Mouse (Mus musculus): ENCODE results near the gene Ces2g.

Gene Ces2g

DNA sequence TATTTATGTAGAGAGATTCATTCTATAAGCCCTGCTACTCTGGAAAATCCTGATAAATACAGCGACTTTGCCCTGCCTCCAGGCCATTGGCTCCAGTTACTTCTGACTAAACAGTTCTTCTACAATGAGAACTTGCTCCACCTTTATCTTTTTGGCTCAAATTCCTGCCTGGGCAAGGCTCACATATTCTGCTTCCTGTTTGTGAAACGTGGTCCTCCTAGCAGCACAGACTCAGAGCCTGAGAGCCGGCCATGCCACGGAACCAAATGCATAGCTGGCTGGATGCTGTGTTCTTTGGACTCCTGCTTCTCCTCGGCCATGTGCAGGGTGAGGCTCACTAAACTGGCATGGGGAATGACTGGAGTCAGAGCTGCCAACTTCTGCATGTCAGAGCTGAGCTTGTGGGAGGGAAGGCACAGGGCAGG lies at the start of gene Ces2g:
TSS of gene Ces2g (plus strand) at position 182 of the 425 bp plus-strand sequence.
- peak; percentile 62 for DNase-seq (ENCODE audit: low spot score)

- DNase-seq (ENCODE audit: low spot score): peak; percentile 10
Observed at GRCm38 (mm10) chr8:104925972-104926596, 35.4 kb upstream of the Ces2g start, which contains the start of gene Ces2e. Ces2e (plus strand) TSS chr8:104926260.

- no peak for DNase-seq (ENCODE audit: low spot score)
Observed at GRCm38 (mm10) chr8:104927301-104927700, 34.2 kb upstream of the Ces2g start.

GRCm38 (mm10) chr8:104944665-104945064 lies 16.9 kb upstream of the Ces2g start:
- no peak for DNase-seq (ENCODE audit: low spot score)

GRCm38 (mm10) chr8:104947056-104947455 lies 14.5 kb upstream of the Ces2g start, which contains the start of gene Ces2f:
Ces2f (plus strand) TSS chr8:104947356.
- no peak for DNase-seq (ENCODE audit: low spot score)

DNA sequence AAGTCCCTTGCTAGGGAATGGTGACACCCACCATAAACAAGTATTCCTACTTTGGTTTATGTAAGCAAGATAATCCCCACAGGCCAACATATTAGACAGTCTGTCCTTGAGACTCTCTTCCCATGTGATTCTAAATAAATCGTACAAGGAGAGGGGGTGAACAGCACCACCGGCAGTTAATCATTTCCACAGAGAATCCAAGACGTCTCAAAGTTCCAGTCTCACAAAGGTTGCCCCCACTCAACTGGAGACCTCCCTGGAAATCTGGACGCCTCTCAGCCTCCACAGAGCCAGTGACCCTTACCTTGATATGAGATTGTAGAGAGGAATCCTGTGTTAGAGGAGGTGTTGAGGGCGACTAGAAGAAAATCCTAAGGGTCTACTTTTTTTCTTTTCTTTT lies 12.5 kb upstream of the Ces2g start:
- no peak for DNase-seq (ENCODE audit: low spot score)

DNA sequence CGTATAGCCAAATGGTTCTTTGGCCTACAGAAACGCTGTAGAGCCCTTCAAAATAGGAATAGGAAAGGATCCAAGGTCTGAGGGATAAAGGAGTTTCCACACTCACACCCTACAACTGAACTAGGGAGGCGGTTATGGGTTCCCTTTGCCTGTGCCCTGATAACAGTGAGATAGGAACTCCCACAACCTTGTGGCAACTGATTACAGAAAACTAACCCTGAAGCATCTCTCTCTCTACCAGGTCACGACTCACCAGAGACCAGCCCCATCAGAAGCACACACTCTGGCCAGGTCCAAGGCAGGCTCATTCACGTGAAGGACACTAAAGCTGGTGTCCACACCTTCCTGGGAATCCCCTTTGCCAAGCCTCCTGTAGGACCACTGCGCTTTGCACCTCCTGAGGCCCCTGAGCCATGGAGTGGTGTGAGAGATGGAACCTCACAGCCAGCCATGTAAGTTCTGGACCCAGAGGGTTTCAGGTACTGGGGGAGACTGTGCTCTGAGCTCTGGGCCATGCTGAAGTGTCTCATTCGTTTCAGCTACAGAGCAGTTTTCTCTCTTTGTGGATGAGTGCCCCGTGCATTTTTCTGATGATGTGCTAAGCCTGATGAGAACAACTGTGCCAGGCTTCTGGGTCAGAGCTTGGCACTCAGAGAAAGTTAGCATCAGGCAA lies 847 bp downstream of the Ces2g start:
- no peak for DNase-seq (ENCODE audit: low spot score)

GRCm38 (mm10) chr8:104963375-104963894 lies 1.9 kb downstream of the Ces2g start:
- no peak for DNase-seq (ENCODE audit: low spot score)

GRCm38 (mm10) chr8:104984126-104984525 lies 22.6 kb downstream of the Ces2g start:
- no peak for DNase-seq (ENCODE audit: low spot score)

DNA sequence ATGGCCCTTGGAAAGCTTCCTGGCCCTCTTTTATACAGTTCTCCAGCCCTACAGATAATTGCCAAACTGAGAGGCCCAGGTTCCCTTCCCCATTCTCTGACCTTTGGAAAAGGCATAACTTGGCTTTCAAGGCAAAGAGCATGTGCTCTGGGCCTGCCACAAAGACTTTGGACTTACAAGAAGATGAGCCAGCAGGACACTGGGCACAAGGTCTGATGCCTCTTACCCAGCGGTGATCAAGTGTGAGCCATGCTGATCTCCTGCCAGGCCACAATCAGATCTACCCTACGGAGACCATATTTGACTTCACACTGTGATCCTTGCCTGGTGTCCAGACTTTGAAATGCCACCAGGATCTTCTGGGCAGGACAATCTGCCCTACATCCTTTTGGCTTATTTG lies 23.4 kb downstream of the Ces2g start:
- DNase-seq (ENCODE audit: low spot score): no peak

GRCm38 (mm10) chr8:104998191-104998590 lies 36.7 kb downstream of the Ces2g start:
- no peak for DNase-seq (ENCODE audit: low spot score)

DNA sequence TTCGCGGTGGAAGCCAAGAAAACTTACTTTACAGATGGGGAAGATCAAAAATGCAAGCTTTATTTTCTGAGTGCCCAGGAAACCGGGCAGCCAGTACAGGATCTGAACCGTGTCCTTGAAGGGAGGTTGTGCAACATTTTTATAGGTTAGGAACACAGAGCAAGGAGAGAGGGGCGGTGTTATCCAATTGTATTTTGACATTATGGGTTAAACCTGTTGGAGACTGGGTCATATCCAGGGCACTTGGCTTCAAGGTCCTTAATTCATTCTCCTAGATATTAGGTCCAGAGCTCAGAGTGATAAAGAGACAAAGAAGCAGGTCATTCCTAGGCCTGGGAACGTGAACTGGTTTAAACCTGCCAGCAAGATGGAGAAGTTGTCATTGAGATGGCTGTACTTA lies 37.7 kb downstream of the Ces2g start:
- no peak for DNase-seq (ENCODE audit: low spot score)

GRCm38 (mm10) chr8:105000586-105000985 lies 39.1 kb downstream of the Ces2g start, which contains the start of gene Ces2h:
Ces2h (plus strand) TSS chr8:105000853.
- DNase-seq (ENCODE audit: low spot score): no peak

DNA sequence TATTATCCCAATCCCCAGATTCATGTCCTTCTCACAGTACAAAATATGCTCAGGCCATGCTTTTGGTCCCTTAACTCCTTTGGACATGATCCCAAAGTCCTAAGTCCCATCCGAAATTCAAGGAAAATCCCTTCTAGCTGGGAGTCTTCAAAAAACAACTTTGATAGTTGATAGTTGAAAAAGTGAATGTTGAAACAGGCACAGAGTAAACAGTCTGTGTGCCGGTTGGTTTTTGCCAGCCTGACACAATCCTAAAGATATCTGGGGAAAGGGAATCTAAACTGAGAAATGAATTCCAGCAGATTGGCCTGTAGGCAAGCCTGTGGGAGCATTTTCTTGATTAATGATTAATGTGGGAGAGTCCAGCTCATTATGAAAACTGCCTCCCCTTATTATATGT lies 48.5 kb downstream of the Ces2g start:
- DNase-seq (ENCODE audit: low spot score): no peak

DNA sequence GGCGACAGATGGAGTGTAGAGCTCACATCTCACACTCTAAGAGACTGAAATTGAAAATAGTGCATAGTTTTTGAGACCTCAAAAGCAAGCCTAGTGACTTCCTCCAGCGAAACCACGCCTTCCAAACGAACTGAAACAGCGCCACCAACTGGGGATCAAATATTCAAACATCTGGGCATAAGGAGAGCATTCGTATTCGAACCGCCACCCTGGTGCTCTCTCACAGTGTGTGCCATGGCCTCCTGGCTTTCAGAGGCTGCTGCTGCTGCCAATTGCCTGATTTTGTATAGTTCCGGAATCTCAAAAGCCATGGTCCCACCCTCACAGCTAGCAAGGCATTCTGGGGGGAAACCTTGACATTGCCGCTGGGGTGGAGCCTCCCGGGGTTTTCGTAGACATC lies 49.6 kb downstream of the Ces2g start:
- no peak for DNase-seq (ENCODE audit: low spot score)

DNA sequence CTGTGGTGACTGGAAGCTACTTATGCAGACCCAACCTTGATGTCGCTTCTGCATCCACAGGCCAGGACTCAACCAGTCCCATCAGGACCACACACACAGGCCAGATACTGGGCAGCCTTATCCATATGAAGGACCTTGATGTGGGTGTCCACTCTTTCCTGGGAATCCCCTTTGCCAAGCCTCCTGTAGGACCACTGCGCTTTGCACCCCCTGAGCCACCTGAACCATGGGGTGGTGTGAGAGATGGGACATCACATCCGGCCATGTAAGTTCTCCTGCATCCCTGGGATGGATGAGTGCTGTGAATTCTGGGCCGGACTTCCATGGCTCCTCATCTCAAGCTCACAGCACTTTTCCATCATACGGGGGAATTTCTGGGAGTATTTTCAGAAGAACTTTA lies 52.9 kb downstream of the Ces2g start:
- DNase-seq (ENCODE audit: low spot score): no peak
